Mouse (Mus musculus) urinary bladder, postnatal 36 days (tissue): ENCODE data around the gene Utp11.

Experiments
- DNase-seq, 2 experiments: peaks; one replicate each; pipeline ENCODE4 v3.0.0; 2022; ENCODE audit warnings: low spot score in 2 of 2, mixed read lengths in 1 of 2

The Utp11 gene

DNA sequence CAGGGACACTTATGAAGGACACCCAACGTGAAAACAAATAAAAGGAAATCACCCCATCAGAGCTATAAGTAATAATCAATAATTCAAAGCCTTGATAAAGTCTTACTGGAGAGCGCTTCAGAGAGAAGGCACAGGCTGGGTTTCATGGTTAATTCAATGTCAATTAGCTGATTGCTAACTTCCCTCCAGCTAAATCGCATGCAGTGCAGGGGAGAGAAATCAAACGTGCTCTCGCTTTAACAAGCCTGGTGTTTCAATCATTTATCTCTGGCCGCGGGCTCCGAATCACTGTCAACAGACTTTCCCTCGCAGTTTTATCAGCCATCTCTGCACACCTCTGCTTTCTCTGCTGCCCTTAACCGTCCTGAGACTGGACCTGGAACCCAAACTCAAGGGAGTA lies 60.5 kb downstream of the Utp11 start:
- no peak for DNase-seq

DNA sequence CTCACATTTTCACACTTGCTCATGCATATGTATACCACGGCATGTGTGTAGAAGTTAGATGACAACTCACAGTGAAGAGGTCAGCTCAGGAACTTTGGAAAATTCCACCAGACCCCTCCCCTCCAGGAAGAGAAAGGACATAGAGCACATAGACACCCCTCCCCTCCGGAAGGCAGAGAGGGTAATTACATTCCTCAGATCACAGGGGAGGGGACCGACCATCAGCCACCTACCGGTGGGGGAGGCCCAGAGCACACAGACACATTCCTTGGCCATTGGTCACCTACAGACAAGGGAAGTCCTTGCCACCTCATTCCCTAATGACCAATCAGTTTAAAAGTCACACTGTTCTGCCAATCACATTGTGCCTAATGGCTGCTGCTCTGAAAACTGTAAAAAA lies 61.9 kb downstream of the Utp11 start:
- no peak for DNase-seq
